Mouse (Mus musculus) kidney, adult 18-20 months (tissue): ENCODE results near the gene Thsd7b.

Experiments used
- DNase-seq: peaks from one replicate; pipeline ENCODE4 v3.0.0; 2021

Gene Thsd7b

GRCm38 (mm10) chr1:129526967-129527366 lies 253.9 kb downstream of the Thsd7b start:
- DNase-seq: no peak

GRCm38 (mm10) chr1:129532206-129532605 lies 259.1 kb downstream of the Thsd7b start:
- no peak for DNase-seq

GRCm38 (mm10) chr1:129538508-129538907 lies 265.4 kb downstream of the Thsd7b start:
- DNase-seq: no peak

GRCm38 (mm10) chr1:129538970-129539369 lies 265.9 kb downstream of the Thsd7b start:
- DNase-seq: no peak

GRCm38 (mm10) chr1:129540751-129541150 lies 267.6 kb downstream of the Thsd7b start:
- DNase-seq: no peak

GRCm38 (mm10) chr1:129542563-129543146 lies 269.6 kb downstream of the Thsd7b start:
- no peak for DNase-seq

GRCm38 (mm10) chr1:129543169-129543568 lies 270.1 kb downstream of the Thsd7b start:
- DNase-seq: no peak

GRCm38 (mm10) chr1:129558054-129558453 lies 285.0 kb downstream of the Thsd7b start:
- no peak for DNase-seq

GRCm38 (mm10) chr1:129559137-129559536 lies 286.0 kb downstream of the Thsd7b start:
- no peak for DNase-seq

GRCm38 (mm10) chr1:129559812-129560211 lies 286.7 kb downstream of the Thsd7b start:
- DNase-seq: no peak

GRCm38 (mm10) chr1:129562707-129563106 lies 289.6 kb downstream of the Thsd7b start:
- no peak for DNase-seq

GRCm38 (mm10) chr1:129570522-129570921 lies 297.4 kb downstream of the Thsd7b start:
- no peak for DNase-seq

- no peak for DNase-seq
These were observed 306.9 kb downstream of the Thsd7b start for GRCm38 (mm10) chr1:129579955-129580354.

GRCm38 (mm10) chr1:129586635-129587034 lies 313.5 kb downstream of the Thsd7b start:
- DNase-seq: no peak

GRCm38 (mm10) chr1:129589366-129590002 lies 316.4 kb downstream of the Thsd7b start:
- DNase-seq: no peak

- DNase-seq: no peak
These were observed 322.3 kb downstream of the Thsd7b start for GRCm38 (mm10) chr1:129595447-129595846.

GRCm38 (mm10) chr1:129600933-129601332 lies 327.8 kb downstream of the Thsd7b start:
- DNase-seq: no peak

GRCm38 (mm10) chr1:129602284-129602683 lies 329.2 kb downstream of the Thsd7b start:
- no peak for DNase-seq

GRCm38 (mm10) chr1:129608395-129608794 lies 335.3 kb downstream of the Thsd7b start:
- DNase-seq: no peak

- no peak for DNase-seq
These were observed 343.0 kb downstream of the Thsd7b start for GRCm38 (mm10) chr1:129616080-129616479.

GRCm38 (mm10) chr1:129619440-129620301 lies 346.6 kb downstream of the Thsd7b start:
- no peak for DNase-seq

- DNase-seq: no peak
These were observed 351.4 kb downstream of the Thsd7b start for GRCm38 (mm10) chr1:129624519-129624918.

- no peak for DNase-seq
These were observed 362.0 kb downstream of the Thsd7b start for GRCm38 (mm10) chr1:129635146-129635545.
